Mouse (Mus musculus): Measurements from ENCODE around the gene Ptprf. TPM values are rescaled to one million over a fixed set of nuclear protein-coding genes. Genes with fewer than 3 reads are reported as not detected.
A peak's percentile ranks its signal among the peaks of the same experiment; 100 is the strongest.

Gene Ptprf
- polyA plus RNA-seq, 1 experiment from 2014 or later, result 86.0 TPM

- H3K27me3 ChIP-seq (ENCODE audit: control insufficient read depth, insufficient read depth, low read length), result no peaks in the 10 kb centered on the region
- peak overlapping the region; percentile 97; the same call in 1 of the 2 replicates for H3K27ac ChIP-seq (ENCODE audit: low read length)
- no peak overlapping the region for H3K4me2 ChIP-seq (ENCODE audit: low read depth, low read length)
- H3K4me1 ChIP-seq (ENCODE audit: control insufficient read depth, insufficient read depth, low read length), result peaks cover 57% of the 10 kb centered on the region
- WGBS, result 91% methylated on average over 3 of the region's 3 CpGs
- no peaks in the 10 kb centered on the region for H3K9me3 ChIP-seq (replicated peaks; ENCODE audit: control insufficient read depth, low read length)
- H3K36me3 ChIP-seq (ENCODE audit: control insufficient read depth, insufficient read depth, low read length), result peaks cover 8% of the 10 kb centered on the region; the same call in 1 of the 2 replicates
- no peak overlapping the region for H3K9ac ChIP-seq (ENCODE audit: low read length)
- H3K4me3 ChIP-seq (replicated peaks; ENCODE audit: low read length), result no peak overlapping the region
- no peak for ATAC-seq (ENCODE audit: insufficient read depth, low FRiP score)
These were observed 20.5 kb downstream of the Ptprf start for GRCm38 (mm10) chr4:118270706-118271105.

DNA sequence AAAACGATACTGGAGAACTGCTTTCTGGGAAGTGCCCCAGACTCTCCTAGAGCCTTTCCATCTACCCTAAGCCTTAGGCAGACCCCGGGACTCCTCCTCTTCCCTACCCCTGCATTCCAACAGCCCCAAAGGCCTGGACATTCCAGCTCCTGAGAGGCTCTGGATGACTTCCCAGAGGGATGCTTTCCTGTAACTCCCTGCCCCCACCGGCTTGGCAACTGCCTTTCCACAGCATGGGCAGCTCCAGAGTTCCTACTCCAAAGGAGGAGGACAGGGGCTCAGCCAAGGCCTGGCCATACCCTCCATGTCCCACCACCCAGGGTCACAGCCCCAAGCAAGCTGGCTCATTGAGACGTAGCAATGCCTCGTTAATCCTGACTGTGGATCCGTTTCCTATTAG lies 21.2 kb downstream of the Ptprf start:
- no peak for ATAC-seq (ENCODE audit: insufficient read depth, low FRiP score)
- peak overlapping the region; percentile 8; the same call in 1 of the 2 replicates for H3K9ac ChIP-seq (ENCODE audit: low read length)
- H3K4me1 ChIP-seq (ENCODE audit: control insufficient read depth, insufficient read depth, low read length), result peaks cover 58% of the 10 kb centered on the region
- H3K27me3 ChIP-seq (ENCODE audit: control insufficient read depth, insufficient read depth, low read length), result no peaks in the 10 kb centered on the region
- no peaks in the 10 kb centered on the region for H3K9me3 ChIP-seq (replicated peaks; ENCODE audit: control insufficient read depth, low read length)
- H3K4me2 ChIP-seq (ENCODE audit: low read depth, low read length), result no peak overlapping the region
- H3K36me3 ChIP-seq (ENCODE audit: control insufficient read depth, insufficient read depth, low read length), result peaks cover 11% of the 10 kb centered on the region; the same call in 1 of the 2 replicates
- H3K4me3 ChIP-seq (replicated peaks; ENCODE audit: low read length), result no peak overlapping the region
- WGBS, result 48% methylated on average over 6 of the region's 6 CpGs
- peak overlapping the region; percentile 97; the same call in 1 of the 2 replicates for H3K27ac ChIP-seq (ENCODE audit: low read length)

DNA sequence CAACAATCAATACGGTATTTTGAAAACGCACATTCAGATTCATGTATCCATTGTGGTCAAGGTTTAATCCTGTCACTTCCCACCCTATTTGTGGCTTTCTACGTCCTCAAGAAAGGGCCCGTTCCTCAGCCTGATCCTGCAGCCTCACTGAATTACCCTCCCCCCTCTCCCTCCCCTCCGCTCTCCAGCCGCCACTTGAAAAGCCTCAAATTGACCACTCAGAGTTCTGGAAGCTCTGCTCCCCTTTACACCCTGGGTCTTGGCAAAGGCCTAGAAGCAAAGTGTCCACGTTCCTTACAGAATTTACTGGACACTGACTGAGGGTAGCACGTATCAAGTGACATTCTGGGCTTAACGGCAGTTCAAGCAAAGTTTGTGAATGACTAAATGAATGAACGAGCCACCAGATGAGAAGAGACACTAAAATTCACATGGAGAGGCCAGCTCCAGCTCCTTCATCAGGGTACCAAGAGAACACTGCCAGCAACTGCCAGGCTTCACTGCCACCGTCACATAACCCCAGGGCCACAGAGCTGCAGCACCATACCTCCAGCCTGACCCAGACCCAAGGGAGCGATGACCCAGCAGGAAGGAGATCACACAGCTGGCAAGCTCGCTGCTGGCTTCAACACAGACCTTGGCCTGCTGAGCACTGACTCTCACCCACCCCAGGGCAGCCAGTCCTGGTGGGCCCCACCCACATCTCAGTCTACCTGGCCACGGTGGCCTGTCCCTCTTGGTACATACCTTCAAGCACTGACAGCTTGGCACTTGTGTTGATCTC lies 22.6 kb downstream of the Ptprf start:
- Histone ChIP-seq H3K9me3 (replicated peaks; ENCODE audit: control insufficient read depth, low read length) (no peaks in the 10 kb centered on the region), H3K4me2 (ENCODE audit: low read depth, low read length) (no peak overlapping the region), H3K27me3 (ENCODE audit: control insufficient read depth, insufficient read depth, low read length) (no peaks in the 10 kb centered on the region), H3K27ac (ENCODE audit: low read length) (no peak overlapping the region), H3K4me3 (replicated peaks; ENCODE audit: low read length) (no peak overlapping the region), H3K36me3 (ENCODE audit: control insufficient read depth, insufficient read depth, low read length) (peaks cover 12% of the 10 kb centered on the region; the same call in 1 of the 2 replicates), H3K4me1 (ENCODE audit: control insufficient read depth, insufficient read depth, low read length) (peaks cover 47% of the 10 kb centered on the region), H3K9ac (ENCODE audit: low read length) (no peak overlapping the region)
- WGBS, result 78% methylated on average over 14 of the region's 14 CpGs
- ATAC-seq (ENCODE audit: insufficient read depth, low FRiP score), result no peak

DNA sequence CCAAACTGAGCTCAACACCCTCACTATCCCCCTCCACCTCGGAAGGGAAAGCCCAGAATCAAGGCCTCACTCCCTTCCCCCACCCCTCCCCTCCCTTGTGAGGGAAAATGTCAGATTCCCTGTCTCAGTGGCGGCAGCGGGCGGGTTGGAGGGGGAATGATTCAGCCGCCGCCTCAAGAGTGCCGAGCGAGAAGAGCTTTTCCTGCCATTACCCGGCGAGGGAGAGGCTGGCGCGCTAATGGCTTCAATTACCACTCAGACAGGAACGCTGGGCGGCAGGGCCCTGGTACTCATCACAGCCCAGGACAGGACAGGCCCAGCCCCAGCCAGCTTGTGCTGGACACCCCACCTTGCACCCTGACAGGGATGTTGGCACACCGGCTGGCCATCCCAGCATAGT lies 25.6 kb downstream of the Ptprf start:
- WGBS, result 28% methylated on average over 15 of the region's 15 CpGs
- H3K4me2 ChIP-seq (ENCODE audit: low read depth, low read length), result no peak overlapping the region
- peak overlapping the region; percentile 52; the same call in 1 of the 2 replicates for H3K9ac ChIP-seq (ENCODE audit: low read length)
- peak overlapping the region; percentile 79 for H3K27ac ChIP-seq (ENCODE audit: low read length)
- H3K27me3 ChIP-seq (ENCODE audit: control insufficient read depth, insufficient read depth, low read length), result no peaks in the 10 kb centered on the region
- no peak for ATAC-seq (ENCODE audit: insufficient read depth, low FRiP score)
- no peaks in the 10 kb centered on the region for H3K9me3 ChIP-seq (replicated peaks; ENCODE audit: control insufficient read depth, low read length)
- H3K4me1 ChIP-seq (ENCODE audit: control insufficient read depth, insufficient read depth, low read length), result peaks cover 60% of the 10 kb centered on the region
- H3K36me3 ChIP-seq (ENCODE audit: control insufficient read depth, insufficient read depth, low read length), result peaks cover 12% of the 10 kb centered on the region; the same call in 1 of the 2 replicates
- no peak overlapping the region for H3K4me3 ChIP-seq (replicated peaks; ENCODE audit: low read length)

DNA sequence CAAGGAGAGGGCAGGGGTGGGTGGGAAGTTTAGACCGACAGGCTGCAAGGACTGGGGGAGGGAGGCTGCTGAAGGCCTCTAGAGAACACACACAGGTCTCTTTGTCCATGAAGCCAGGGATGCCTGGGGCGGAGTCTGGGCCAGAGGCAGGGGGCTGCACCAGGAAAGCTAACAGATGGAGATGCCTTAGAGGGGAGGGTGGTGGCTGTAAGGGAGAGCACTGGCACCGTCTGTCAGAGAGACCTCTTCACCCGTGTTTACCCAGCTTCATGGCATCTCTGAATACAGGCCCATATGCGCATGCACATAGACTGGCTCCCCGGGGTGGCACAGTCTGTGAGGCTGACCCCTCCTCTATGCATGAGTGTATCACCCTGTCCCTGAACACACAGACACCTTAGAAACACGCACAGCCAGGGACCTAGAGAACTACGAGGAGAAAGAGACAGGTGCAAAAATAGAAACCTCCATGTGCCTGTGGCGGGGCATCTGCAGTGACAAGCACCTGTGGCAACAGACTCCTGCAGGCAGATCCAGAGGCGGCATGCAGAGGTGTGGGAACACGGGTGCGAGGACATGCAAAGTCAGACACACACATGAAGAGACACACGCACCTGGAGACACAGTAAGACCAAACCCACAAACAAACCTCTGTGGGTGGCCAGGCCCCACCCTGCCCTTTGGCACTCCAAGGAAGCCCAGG lies 29.3 kb downstream of the Ptprf start:
- no peak for ATAC-seq (ENCODE audit: insufficient read depth, low FRiP score)
- no peak overlapping the region for H3K4me3 ChIP-seq (replicated peaks; ENCODE audit: low read length)
- WGBS, result 41% methylated on average over 13 of the region's 13 CpGs
- H3K27me3 ChIP-seq (ENCODE audit: control insufficient read depth, insufficient read depth, low read length), result no peaks in the 10 kb centered on the region
- H3K4me1 ChIP-seq (ENCODE audit: control insufficient read depth, insufficient read depth, low read length), result peaks cover 59% of the 10 kb centered on the region
- H3K9ac ChIP-seq (ENCODE audit: low read length), result peak overlapping the region; percentile 31
- no peak overlapping the region for H3K4me2 ChIP-seq (ENCODE audit: low read depth, low read length)
- peaks cover 6% of the 10 kb centered on the region; the same call in 1 of the 2 replicates for H3K36me3 ChIP-seq (ENCODE audit: control insufficient read depth, insufficient read depth, low read length)
- peak overlapping the region; percentile 79 for H3K27ac ChIP-seq (ENCODE audit: low read length)
- H3K9me3 ChIP-seq (replicated peaks; ENCODE audit: control insufficient read depth, low read length), result no peaks in the 10 kb centered on the region

GRCm38 (mm10) chr4:118261291-118261690 lies 29.9 kb downstream of the Ptprf start:
- Histone ChIP-seq H3K9ac (ENCODE audit: low read length) (peak overlapping the region; percentile 64), H3K4me1 (ENCODE audit: control insufficient read depth, insufficient read depth, low read length) (peaks cover 59% of the 10 kb centered on the region)

GRCm38 (mm10) chr4:118260551-118261267 lies 30.5 kb downstream of the Ptprf start:
- Histone ChIP-seq H3K4me3 (replicated peaks; ENCODE audit: low read length) (peak overlapping the region; percentile 56), H3K9ac (ENCODE audit: low read length) (peak overlapping the region; percentile 64), H3K36me3 (ENCODE audit: control insufficient read depth, insufficient read depth, low read length) (peaks cover 8% of the 10 kb centered on the region; the same call in 1 of the 2 replicates), H3K9me3 (replicated peaks; ENCODE audit: control insufficient read depth, low read length) (no peaks in the 10 kb centered on the region), H3K27me3 (ENCODE audit: control insufficient read depth, insufficient read depth, low read length) (no peaks in the 10 kb centered on the region), H3K27ac (ENCODE audit: low read length) (peak overlapping the region; percentile 79), H3K4me1 (ENCODE audit: control insufficient read depth, insufficient read depth, low read length) (peaks cover 54% of the 10 kb centered on the region), H3K4me2 (ENCODE audit: low read depth, low read length) (peak overlapping the region; percentile 80)
- ATAC-seq (ENCODE audit: insufficient read depth, low FRiP score), result peak; percentile 87
- under 1% methylated on average over 39 of the region's 39 CpGs for WGBS

More at GRCm38 (mm10) chr4:118261291-118261690, 29.9 kb downstream of the Ptprf start:
- Histone ChIP-seq H3K27me3 (ENCODE audit: control insufficient read depth, insufficient read depth, low read length) (no peaks in the 10 kb centered on the region), H3K27ac (ENCODE audit: low read length) (peak overlapping the region; percentile 79), H3K9me3 (replicated peaks; ENCODE audit: control insufficient read depth, low read length) (no peaks in the 10 kb centered on the region), H3K36me3 (ENCODE audit: control insufficient read depth, insufficient read depth, low read length) (peaks cover 8% of the 10 kb centered on the region; the same call in 1 of the 2 replicates), H3K4me3 (replicated peaks; ENCODE audit: low read length) (peak overlapping the region; percentile 56), H3K4me2 (ENCODE audit: low read depth, low read length) (peak overlapping the region; percentile 80)
- WGBS, result 29% methylated on average over 5 of the region's 5 CpGs
- ATAC-seq (ENCODE audit: insufficient read depth, low FRiP score), result no peak

DNA sequence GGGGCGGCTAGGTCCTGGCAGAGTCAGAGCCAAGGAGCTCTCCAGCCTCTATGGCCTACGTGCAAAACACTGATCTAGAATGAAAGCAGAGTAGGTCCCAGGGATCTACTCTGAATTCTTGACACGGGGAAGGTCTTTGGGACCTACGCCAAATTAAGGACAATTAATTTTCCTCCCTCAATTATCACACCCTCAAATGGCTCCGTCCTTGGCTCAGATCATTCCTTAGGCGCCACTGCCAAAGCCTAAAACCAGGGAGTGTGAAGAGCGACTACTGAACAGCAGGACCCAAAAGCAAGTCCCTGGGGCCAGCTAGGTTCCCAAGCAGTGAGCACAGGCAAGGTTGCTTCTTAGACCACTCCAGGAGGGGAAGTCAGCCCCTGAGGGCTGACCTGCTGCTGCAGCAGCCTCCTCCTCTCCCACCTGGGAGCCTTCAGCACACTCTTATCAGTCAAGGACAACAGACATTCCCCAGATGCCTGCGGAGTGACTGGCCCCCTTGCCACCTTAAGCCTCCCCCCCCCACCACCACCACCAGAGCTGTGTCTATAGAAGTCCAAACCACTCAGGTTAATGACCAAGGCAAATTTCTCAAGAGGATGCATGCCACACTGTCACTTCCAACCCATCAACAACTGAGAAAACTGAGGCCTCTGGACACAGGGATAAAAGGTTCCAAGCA lies 31.3 kb downstream of the Ptprf start:
- Histone ChIP-seq H3K9me3 (replicated peaks; ENCODE audit: control insufficient read depth, low read length) (no peaks in the 10 kb centered on the region), H3K4me3 (replicated peaks; ENCODE audit: low read length) (no peak overlapping the region), H3K4me1 (ENCODE audit: control insufficient read depth, insufficient read depth, low read length) (peaks cover 46% of the 10 kb centered on the region), H3K27ac (ENCODE audit: low read length) (peak overlapping the region; percentile 54), H3K9ac (ENCODE audit: low read length) (no peak overlapping the region), H3K36me3 (ENCODE audit: control insufficient read depth, insufficient read depth, low read length) (0 out of 2 replicates have a peak, but pooled peaks cover 5% of the 10 kb centered on the region), H3K27me3 (ENCODE audit: control insufficient read depth, insufficient read depth, low read length) (no peaks in the 10 kb centered on the region), H3K4me2 (ENCODE audit: low read depth, low read length) (peak overlapping the region; percentile 80; the same call in 1 of the 2 replicates)
- ATAC-seq (ENCODE audit: insufficient read depth, low FRiP score), result no peak; the same call in 1 of the 2 replicates
- 68% methylated on average over 8 of the region's 8 CpGs for WGBS

Data from stomach, embryonic 16.5 days (tissue).